Mouse (Mus musculus) right cerebral cortex, postnatal 14 days (tissue): ENCODE measurements around the gene Elp5.
A peak's percentile ranks its signal among the peaks of the same experiment; 100 is the strongest.
"Not testable (repeated sequence)": the region's sequence is repeated elsewhere in the genome, so short reads cannot be mapped to it uniquely, and the experiment has no call there.

Experiments
- DNase-seq: peaks from one replicate; pipeline ENCODE4 v3.0.0; 2022

The Elp5 gene

DNA sequence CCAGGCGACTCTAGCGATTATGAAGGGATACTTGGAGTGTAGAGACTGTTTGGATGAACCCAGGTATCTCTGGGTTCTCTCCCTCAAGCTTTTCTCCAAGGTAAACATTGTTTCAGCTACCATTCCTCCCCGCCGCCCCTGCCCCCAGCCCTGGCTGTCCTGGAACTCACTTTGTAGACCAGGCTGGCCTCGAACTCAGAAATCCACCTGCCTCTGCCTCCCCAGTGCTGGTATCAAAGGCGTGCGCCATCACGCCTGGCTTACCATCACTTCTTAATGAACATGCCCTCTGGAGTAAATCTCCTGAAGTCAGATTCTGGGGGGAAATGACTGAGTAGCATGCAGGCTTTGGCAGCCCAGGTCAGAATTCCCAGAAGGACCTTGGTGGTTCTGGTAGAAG, at the start of gene Elp5:
Gene Elp5 (minus strand): TSS at position 293 of the 400 bp plus-strand sequence.
- DNase-seq = no peak

GRCm38 (mm10) chr11:70031321-70031670, 49.0 kb upstream of the Elp5 start:
- DNase-seq = no peak

- DNase-seq = no peak
Measured at GRCm38 (mm10) chr11:70030651-70031320, 48.5 kb upstream of the Elp5 start.

GRCm38 (mm10) chr11:70029829-70030550, 47.7 kb upstream of the Elp5 start:
- DNase-seq = no peak

GRCm38 (mm10) chr11:70029130-70029801, 46.9 kb upstream of the Elp5 start:
- DNase-seq = peak; percentile 89

DNA sequence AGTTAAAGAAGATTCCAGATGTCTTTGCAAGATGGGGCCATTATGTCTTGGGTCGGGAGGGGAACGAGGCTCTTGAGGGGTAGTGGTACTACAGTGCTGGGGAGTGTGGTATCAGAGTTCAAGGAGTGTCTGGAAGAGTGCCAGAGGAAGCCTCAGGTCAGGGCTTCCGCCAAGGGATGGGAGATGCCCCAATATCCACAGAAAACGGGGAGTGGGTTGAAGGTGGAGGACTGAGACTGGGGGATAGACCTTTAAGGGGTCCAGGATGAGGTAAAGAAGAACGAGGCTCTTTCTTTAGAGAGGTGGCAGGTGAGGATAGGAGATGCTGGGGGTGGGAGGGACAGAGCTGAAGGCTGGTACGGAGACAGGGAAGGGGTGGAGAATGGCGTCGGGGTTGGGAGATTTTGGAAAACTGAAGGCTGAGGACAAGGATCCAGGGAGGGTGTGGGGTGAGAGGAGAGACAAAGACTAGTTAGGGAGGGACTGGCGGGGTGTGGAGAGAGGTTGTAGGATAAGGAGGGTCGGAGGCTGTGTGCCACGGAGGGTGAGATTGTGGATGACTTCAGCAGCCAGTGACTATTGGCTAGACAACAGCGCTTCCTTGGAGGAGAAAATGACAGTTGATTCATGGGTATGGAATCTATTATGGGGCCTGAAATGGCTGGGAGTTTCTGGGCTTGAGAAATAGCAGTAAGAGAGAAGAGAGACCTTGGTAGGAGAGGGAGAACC, 46.2 kb upstream of the Elp5 start:
- no peak for DNase-seq

DNA sequence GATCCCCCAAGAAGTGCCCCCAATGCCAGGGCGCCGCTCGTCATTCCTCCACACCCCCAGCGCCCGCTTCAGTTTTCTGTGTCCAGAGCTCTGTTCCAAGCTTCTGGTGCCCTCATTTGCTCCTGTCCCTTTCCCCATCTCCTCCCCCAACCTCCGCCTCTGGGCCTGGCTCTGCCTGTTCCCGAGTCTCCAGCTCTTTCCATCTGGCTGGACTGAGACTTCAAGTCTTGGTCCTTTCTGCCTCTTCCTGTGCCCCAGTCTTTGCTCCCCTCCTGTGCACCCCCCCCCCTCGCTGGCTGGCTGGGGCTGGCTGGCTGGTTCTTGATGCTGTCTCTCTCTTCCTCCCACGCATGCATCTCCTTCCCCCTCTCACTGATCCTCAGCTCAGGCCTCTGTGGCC, 45.1 kb upstream of the Elp5 start:
- DNase-seq = peak; percentile 48

DNA sequence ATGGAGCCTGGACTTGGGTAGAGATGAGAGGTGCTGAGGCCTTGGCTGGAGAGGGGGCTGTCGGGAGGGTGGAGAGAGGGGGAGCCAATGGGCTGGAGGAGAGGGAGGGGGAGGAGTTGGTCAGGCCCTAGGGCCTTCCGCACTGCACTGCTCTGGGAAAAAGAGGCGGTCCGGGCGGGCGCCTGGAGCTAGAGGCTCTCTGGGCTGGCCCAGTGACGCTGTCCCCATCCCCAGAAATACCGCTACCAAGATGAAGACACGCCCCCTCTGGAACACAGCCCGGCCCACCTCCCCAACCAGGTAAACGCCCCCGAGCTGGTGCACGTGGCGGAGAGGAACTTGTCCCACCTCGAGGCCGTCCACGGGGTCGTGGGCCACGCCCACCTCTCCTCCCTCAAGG, 44.4 kb upstream of the Elp5 start:
- DNase-seq = peak; percentile 53

DNA sequence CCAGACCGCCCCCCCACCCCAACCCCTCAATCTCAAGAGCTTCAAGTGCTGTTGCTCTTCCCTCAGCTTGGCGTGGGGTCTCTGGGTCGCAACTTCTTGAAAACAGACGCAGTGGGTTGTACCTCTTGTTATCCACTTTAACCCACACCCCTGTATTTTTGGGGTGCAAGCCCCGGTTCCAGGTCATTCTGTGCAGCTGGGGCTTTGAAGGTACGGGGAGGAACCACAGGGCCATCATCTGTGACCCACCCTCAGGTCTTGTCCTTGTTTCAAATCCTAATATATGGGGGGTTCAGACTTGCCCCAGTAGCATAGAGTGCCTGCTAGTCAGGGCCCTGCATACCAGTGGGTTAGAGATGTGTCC, 41.8 kb upstream of the Elp5 start:
- no peak for DNase-seq

DNA sequence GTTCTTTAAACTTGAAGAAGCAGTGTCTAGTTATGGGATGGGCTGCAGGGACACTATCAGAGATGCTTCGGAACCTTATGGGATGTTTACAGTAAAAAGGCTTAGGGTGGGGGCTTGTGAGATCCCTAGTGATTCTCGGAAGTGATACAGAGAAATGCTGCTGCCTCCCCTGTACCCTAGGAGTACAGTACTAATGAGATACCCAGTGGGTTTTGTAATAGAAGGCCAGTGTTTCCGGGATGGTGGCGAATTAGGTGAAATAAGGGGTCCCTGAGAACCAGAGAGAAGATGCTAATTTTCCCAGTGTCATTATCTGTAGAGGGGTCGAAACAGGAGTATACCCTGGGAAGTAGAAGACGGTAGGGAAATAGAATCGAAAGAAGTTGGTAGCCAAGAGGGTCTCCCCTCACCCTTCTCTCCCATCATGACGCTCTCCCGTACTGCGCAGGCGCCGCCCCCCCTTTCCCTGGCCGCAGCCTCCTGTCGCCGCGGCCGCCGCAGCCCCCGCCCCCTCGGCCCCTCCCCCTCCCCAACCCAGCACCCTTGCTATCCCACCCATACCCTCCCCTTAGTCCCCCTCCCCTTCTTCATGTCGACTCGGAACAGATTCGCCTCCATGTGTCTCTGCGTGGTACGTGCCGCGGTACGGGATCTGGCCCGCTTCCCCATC, 41.3 kb upstream of the Elp5 start:
- DNase-seq = peak; percentile 53

GRCm38 (mm10) chr11:70021264-70022132, 39.2 kb upstream of the Elp5 start:
- peak; percentile 97 for DNase-seq

DNA sequence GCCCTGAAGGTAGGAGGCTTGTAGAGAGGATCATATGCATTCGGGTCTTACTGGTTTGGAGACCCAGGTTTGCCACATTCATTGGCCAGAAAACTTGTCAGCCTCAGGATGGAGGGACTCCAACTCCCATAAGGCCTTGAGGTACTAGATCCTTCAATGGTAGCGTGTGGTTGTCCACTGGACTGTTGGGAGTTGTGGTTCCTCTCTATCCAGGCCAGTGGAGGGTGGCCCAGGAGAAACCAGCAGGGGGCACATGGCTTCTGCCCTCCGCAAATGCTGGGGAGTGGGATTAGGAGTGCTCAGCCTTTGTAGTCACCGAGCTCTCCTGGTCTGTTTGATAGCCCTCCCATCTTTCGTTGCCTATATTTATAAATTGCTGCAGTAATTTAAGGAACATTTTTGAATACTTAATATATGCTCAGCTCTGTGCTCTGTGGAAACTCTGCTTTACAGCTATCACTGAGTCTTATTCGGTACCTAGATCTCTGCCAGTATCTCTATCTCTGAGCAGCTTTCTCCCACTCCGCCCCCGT, 38.5 kb upstream of the Elp5 start:
- DNase-seq = peak; percentile 59

GRCm38 (mm10) chr11:70020022-70020631, 37.8 kb upstream of the Elp5 start:
- peak; percentile 60 for DNase-seq

- DNase-seq = no peak
Measured at GRCm38 (mm10) chr11:70019495-70020021, 37.2 kb upstream of the Elp5 start.

DNA sequence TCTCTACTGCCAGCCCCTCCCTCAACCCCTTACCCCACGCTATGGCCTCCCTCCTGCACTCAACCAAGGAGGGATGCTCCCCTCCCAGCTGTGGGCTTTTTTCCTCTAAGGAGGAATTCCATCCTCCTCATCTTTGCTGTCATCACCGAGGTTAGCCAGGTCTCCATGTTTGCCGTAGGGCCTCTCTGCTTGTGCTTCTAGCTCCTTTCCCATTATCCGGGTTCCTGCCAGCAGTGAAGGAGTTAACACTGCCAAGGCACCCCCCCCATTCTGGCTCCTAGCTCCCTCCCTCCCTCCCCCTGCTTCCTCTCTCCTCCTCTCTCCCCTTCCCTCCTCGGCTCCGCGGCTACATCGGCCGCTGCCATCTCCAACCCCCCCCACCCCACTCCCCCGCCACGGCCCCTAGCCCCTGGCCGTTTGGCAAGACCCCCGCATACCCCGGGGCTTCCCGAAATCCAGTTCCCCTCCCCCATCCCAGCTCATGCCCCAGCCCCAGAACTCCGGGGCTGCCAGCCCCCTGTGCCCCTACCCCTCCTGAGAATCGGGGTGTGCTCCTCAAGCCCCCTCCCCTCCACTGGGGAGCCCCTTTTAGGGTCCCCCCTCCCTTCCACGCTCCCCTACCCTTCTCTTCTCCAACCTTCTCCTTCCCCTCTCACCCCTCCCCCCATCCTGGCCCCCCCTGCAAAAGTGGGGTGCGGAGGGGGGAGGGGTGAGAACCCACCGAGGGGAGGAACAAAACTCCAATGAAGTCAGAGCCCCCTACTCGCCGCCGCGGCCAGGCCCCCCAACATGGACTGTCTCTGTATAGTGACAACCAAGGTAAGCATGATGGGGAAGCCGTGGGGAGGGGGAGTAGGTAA, 36.0 kb upstream of the Elp5 start:
- DNase-seq = peak; percentile 81

GRCm38 (mm10) chr11:70017199-70017767, 35.0 kb upstream of the Elp5 start:
- DNase-seq = no peak

DNA sequence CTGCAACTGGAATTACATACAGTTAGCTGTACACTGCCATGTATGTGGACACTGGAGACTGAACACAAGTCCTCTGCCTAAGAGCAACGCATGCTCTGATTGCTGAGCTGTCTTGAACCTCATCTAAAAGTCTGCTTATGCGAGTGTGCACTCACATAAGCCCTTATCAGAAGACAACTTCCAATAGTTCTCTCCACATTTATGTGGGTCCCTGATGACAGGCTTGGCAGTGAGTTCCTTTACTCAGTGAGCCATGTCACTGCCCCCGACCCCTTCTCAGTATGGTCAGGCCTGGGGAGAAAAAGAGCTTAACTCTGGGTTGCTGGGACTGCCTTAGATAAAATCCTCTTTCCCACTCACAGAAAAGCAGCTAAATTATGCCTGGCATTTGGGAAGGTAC, 34.4 kb upstream of the Elp5 start, which contains the start of gene Dlg4:
Gene Dlg4 (plus strand): TSS at position 274 of the 400 bp plus-strand sequence.
- DNase-seq = no peak

GRCm38 (mm10) chr11:70016177-70016576, 33.9 kb upstream of the Elp5 start:
- DNase-seq = not testable (repeated sequence)

GRCm38 (mm10) chr11:70015677-70016076, 33.4 kb upstream of the Elp5 start:
- DNase-seq = no peak
